Mouse (Mus musculus): Measurements from ENCODE around the gene Pi4kb.
"Not testable (repeated sequence)": the region's sequence is repeated elsewhere in the genome, so short reads cannot be mapped to it uniquely, and the experiment has no call there.

Pi4kb gene

GRCm38 (mm10) chr3:94974528-94975422, at the start of gene Pi4kb:
TSS of gene Pi4kb (plus strand) at chr3:94974731.
- peak; percentile 75 to 85 for DNase-seq

GRCm38 (mm10) chr3:94926301-94926736, 48.2 kb upstream of the Pi4kb start:
- not testable (repeated sequence) for DNase-seq

GRCm38 (mm10) chr3:94928979-94929378, 45.6 kb upstream of the Pi4kb start:
- not testable (repeated sequence) for DNase-seq

- not testable (repeated sequence) for DNase-seq
These were observed 43.9 kb upstream of the Pi4kb start for GRCm38 (mm10) chr3:94930386-94931266.

GRCm38 (mm10) chr3:94931427-94932082, 43.0 kb upstream of the Pi4kb start:
- DNase-seq = not testable (repeated sequence)

- not testable (repeated sequence) for DNase-seq
These were observed 42.3 kb upstream of the Pi4kb start for GRCm38 (mm10) chr3:94932279-94932678.

GRCm38 (mm10) chr3:94932809-94933564, 41.5 kb upstream of the Pi4kb start, which contains the start of gene Selenbp1:
TSS of gene Selenbp1 (plus strand) at chr3:94933056.
- peak; percentile 48 to 51 for DNase-seq

GRCm38 (mm10) chr3:94933604-94934003, 40.9 kb upstream of the Pi4kb start:
- DNase-seq = not testable (repeated sequence)

GRCm38 (mm10) chr3:94934564-94934963, 40.0 kb upstream of the Pi4kb start:
- DNase-seq = not testable (repeated sequence)

GRCm38 (mm10) chr3:94935332-94935731, 39.2 kb upstream of the Pi4kb start:
- DNase-seq = not testable (repeated sequence)

GRCm38 (mm10) chr3:94936147-94936546, 38.4 kb upstream of the Pi4kb start:
- not testable (repeated sequence) for DNase-seq

GRCm38 (mm10) chr3:94937194-94937593, 37.3 kb upstream of the Pi4kb start:
- not testable (repeated sequence) for DNase-seq

- not testable (repeated sequence) for DNase-seq
These were observed 34.5 kb upstream of the Pi4kb start for GRCm38 (mm10) chr3:94940033-94940432.

GRCm38 (mm10) chr3:94942211-94942967, 32.1 kb upstream of the Pi4kb start:
- not testable (repeated sequence) for DNase-seq

GRCm38 (mm10) chr3:94943706-94944105, 30.8 kb upstream of the Pi4kb start:
- not testable (repeated sequence) for DNase-seq

- no peak for DNase-seq
These were observed 26.4 kb upstream of the Pi4kb start for GRCm38 (mm10) chr3:94948066-94948614.

GRCm38 (mm10) chr3:94949645-94950044, 24.9 kb upstream of the Pi4kb start:
- no peak for DNase-seq

- peak; percentile 46 to 70 for DNase-seq
These were observed 21.7 kb upstream of the Pi4kb start for GRCm38 (mm10) chr3:94952806-94953205.

GRCm38 (mm10) chr3:94953384-94953763, 21.2 kb upstream of the Pi4kb start:
- no peak for DNase-seq

- DNase-seq = peak; percentile 84 to 85
These were observed 20.5 kb upstream of the Pi4kb start, which contains the start of gene Rfx5 for GRCm38 (mm10) chr3:94953764-94954616. TSS of gene Rfx5 (plus strand) at chr3:94954075.
